Mouse (Mus musculus) C2C12 (cell line): Measurements from ENCODE around the gene Tmed2. TPM values are rescaled to one million over a fixed set of nuclear protein-coding genes. Genes with fewer than 3 reads are reported as not detected.
"Not testable (repeated sequence)": the region's sequence is repeated elsewhere in the genome, so short reads cannot be mapped to it uniquely, and the experiment has no call there.

Source experiments
- H3K27me3 ChIP-seq: one replicate; pipeline ENCODE4 v1.6.1; 2011; ENCODE audit not compliant: control insufficient read depth, insufficient read depth, insufficient read length
- H3K36me3 ChIP-seq: one replicate; pipeline ENCODE4 v1.6.1; 2011; ENCODE audit not compliant: control insufficient read depth, insufficient read depth
- H3K4me3 ChIP-seq: one replicate; pipeline ENCODE4 v1.5.1; 2011; ENCODE audit warnings: mild to moderate bottlenecking, control low read depth; ENCODE audit not compliant: poor library complexity, insufficient read depth, severe bottlenecking
- H3K79me2 ChIP-seq: one replicate; pipeline ENCODE4 v1.6.1; 2011; ENCODE audit not compliant: control insufficient read depth, insufficient read depth
- H3K79me3 ChIP-seq: one replicate; pipeline ENCODE4 v1.6.1; 2011; ENCODE audit warnings: low read depth, control low read depth
- H3ac ChIP-seq: one replicate; pipeline ENCODE3; 2011; ENCODE audit warnings: low read depth; ENCODE audit not compliant: control insufficient read depth, insufficient read length
- CEBPB ChIP-seq: IDR thresholded peaks from one replicate; pipeline ENCODE4 v1.6.1; 2011; ENCODE audit warnings: low read depth, mild to moderate bottlenecking, control low read depth, moderate library complexity
- CTCF ChIP-seq: IDR thresholded peaks from one replicate; pipeline ENCODE4 v1.5.1; 2011; ENCODE audit not compliant: control insufficient read depth, insufficient read depth, insufficient read length
- FOSL1 ChIP-seq: IDR thresholded peaks from one replicate; pipeline ENCODE4 v1.8.0; 2011; ENCODE audit warnings: mild to moderate bottlenecking, low read length; ENCODE audit not compliant: poor library complexity, insufficient read depth, severe bottlenecking
- MAX ChIP-seq: IDR thresholded peaks from one replicate; pipeline ENCODE4 v1.6.1; 2011; ENCODE audit warnings: mild to moderate bottlenecking, control low read depth
- MYOD1 ChIP-seq: IDR thresholded peaks from one replicate; pipeline ENCODE4 v1.6.1; 2011; ENCODE audit warnings: low read depth; ENCODE audit not compliant: control insufficient read depth, insufficient read length
- MYOG ChIP-seq: IDR thresholded peaks from one replicate; pipeline ENCODE4 v1.6.1; 2011; ENCODE audit not compliant: control insufficient read depth, insufficient read length; ENCODE audit errors: extremely low read depth
- USF1 ChIP-seq: IDR thresholded peaks from one replicate; pipeline ENCODE4 v1.6.1; 2011; ENCODE audit warnings: low read depth, mild to moderate bottlenecking, control low read depth, moderate library complexity
- polyA plus RNA-seq: library from polyadenylated mRNA; unstranded; fragments of >200 nt; fragmentation: generic; extraction: Trizol; gene quantifications from one replicate; pipeline ENCODE4 v1.2.1, GENCODE M21; 2012; ENCODE audit warnings: missing spikeins

Tmed2 gene
- polyA plus RNA-seq, 1 experiment = 187 TPM

GRCm38 (mm10) chr5:124496614-124497514, 43.6 kb upstream of the Tmed2 start:
- no peak overlapping the region for H3K4me3 ChIP-seq
- H3ac ChIP-seq = no peak overlapping the region
- no peaks in the 10 kb centered on the region for H3K79me2 ChIP-seq
- H3K27me3 ChIP-seq = no peaks in the 10 kb centered on the region
- H3K36me3 ChIP-seq = no peaks in the 10 kb centered on the region
- TF ChIP-seq FOSL1 = no peak
- TF ChIP-seq MAX = no peak
- TF ChIP-seq USF1 = no peak
- TF ChIP-seq CTCF = no peak
- TF ChIP-seq CEBPB = no peak
- no peak for TF ChIP-seq MYOD1
- TF ChIP-seq MYOG = no peak
- H3K79me3 ChIP-seq = no peaks in the 10 kb centered on the region

GRCm38 (mm10) chr5:124498221-124498876, 42.1 kb upstream of the Tmed2 start:
- no peak for TF ChIP-seq CTCF
- TF ChIP-seq MYOD1 = no peak
- TF ChIP-seq CEBPB = no peak
- TF ChIP-seq FOSL1 = no peak
- no peak for TF ChIP-seq MYOG
- TF ChIP-seq USF1 = no peak
- TF ChIP-seq MAX = no peak
- Histone ChIP-seq H3K79me3 (no peaks in the 10 kb centered on the region), H3ac (no peak overlapping the region), H3K4me3 (no peak overlapping the region), H3K79me2 (no peaks in the 10 kb centered on the region), H3K27me3 (no peaks in the 10 kb centered on the region), H3K36me3 (no peaks in the 10 kb centered on the region)

GRCm38 (mm10) chr5:124499001-124499400, 41.5 kb upstream of the Tmed2 start:
- H3K36me3 ChIP-seq = no peaks in the 10 kb centered on the region

GRCm38 (mm10) chr5:124500037-124500436, 40.5 kb upstream of the Tmed2 start:
- H3K4me3 ChIP-seq, H3ac ChIP-seq, H3K79me3 ChIP-seq, H3K79me2 ChIP-seq, H3K36me3 ChIP-seq, H3K27me3 ChIP-seq: not testable (repeated sequence)

More at GRCm38 (mm10) chr5:124499001-124499400, 41.5 kb upstream of the Tmed2 start:
- Histone ChIP-seq H3ac (no peak overlapping the region), H3K27me3 (no peaks in the 10 kb centered on the region), H3K79me2 (no peaks in the 10 kb centered on the region), H3K4me3 (no peak overlapping the region), H3K79me3 (no peaks in the 10 kb centered on the region)
- no peak for TF ChIP-seq CTCF
- TF ChIP-seq FOSL1 = no peak
- TF ChIP-seq USF1 = no peak
- no peak for TF ChIP-seq MYOG
- no peak for TF ChIP-seq MYOD1
- TF ChIP-seq MAX = no peak
- TF ChIP-seq CEBPB = no peak

- H3K79me2 ChIP-seq = no peaks in the 10 kb centered on the region
- H3ac ChIP-seq = no peak overlapping the region
- no peak for TF ChIP-seq MAX
- no peak for TF ChIP-seq CEBPB
- no peak for TF ChIP-seq MYOG
- no peak for TF ChIP-seq FOSL1
- TF ChIP-seq USF1 = no peak
- no peak for TF ChIP-seq MYOD1
- no peak for TF ChIP-seq CTCF
- H3K79me3 ChIP-seq = no peaks in the 10 kb centered on the region
- no peak overlapping the region for H3K4me3 ChIP-seq
- no peaks in the 10 kb centered on the region for H3K36me3 ChIP-seq
- H3K27me3 ChIP-seq = no peaks in the 10 kb centered on the region
Measured at GRCm38 (mm10) chr5:124500573-124500972, 39.9 kb upstream of the Tmed2 start.

- no peak for TF ChIP-seq MAX
- no peak for TF ChIP-seq CEBPB
- TF ChIP-seq MYOD1 = no peak
- TF ChIP-seq USF1 = no peak
- no peak for TF ChIP-seq CTCF
- no peak for TF ChIP-seq FOSL1
- TF ChIP-seq MYOG = no peak
- H3K79me2 ChIP-seq = no peaks in the 10 kb centered on the region
Measured at GRCm38 (mm10) chr5:124501541-124501940, 39.0 kb upstream of the Tmed2 start.

More at GRCm38 (mm10) chr5:124501541-124501940, 39.0 kb upstream of the Tmed2 start:
- no peaks in the 10 kb centered on the region for H3K27me3 ChIP-seq
- no peaks in the 10 kb centered on the region for H3K79me3 ChIP-seq
- H3K4me3 ChIP-seq = no peak overlapping the region
- no peaks in the 10 kb centered on the region for H3K36me3 ChIP-seq
- H3ac ChIP-seq = no peak overlapping the region
